In genomic region chr8:70628986-70629490, GRCm38 (mm10) we compare ENCODE assay signal across 8 mouse cellular contexts. TPM values are rescaled to one million over a fixed set of nuclear protein-coding genes. Genes with fewer than 3 reads are reported as not detected.
DNase-seq lines count a peak whose midpoint lies in the region; ATAC-seq and TF ChIP-seq lines count a peak whose summit lies in the region.

No protein-coding gene starts in this region.

- no peak for TF ChIP-seq POLR2A in MEL (IDR thresholded peaks at IDR 0.05; ENCODE audit: control insufficient read depth in 1 of 2, insufficient read depth in 1 of 2, low read depth in 1 of 2, low read length in 2 of 2, poor library complexity in 1 of 2)

- 59% methylated on average over 7 of the region's 7 CpGs for WGBS in heart, embryonic 12.5 days
- WGBS in hindbrain, embryonic 11.5 days: 66% methylated on average over 7 of the region's 7 CpGs
- WGBS in midbrain, embryonic 10.5 days: 63% methylated on average over 7 of the region's 7 CpGs

- H3K27ac ChIP-seq in heart, embryonic 12.5 days (ENCODE audit: poor library complexity, severe bottlenecking): peak overlapping the region; percentile 38; the same call in 1 of the 2 replicates
- H3K27ac ChIP-seq in MEL (ENCODE audit: control insufficient read depth, low read depth, low read length): no peak overlapping the region
- H3K27ac ChIP-seq in hindbrain, embryonic 11.5 days (ENCODE audit: low read depth, low read length): no peak overlapping the region
- peak overlapping the region; percentile 83 for H3K27ac ChIP-seq in midbrain, embryonic 10.5 days (replicated peaks)

- H3K4me3 ChIP-seq in heart, embryonic 12.5 days: peak overlapping the region; percentile 52
- H3K4me3 ChIP-seq in MEL (ENCODE audit: control insufficient read depth in 1 of 2, insufficient read depth in 1 of 2, low read depth in 2 of 2, low read length in 2 of 2): no peak overlapping the region; a peak in 1 of 4 replicates
- no peak overlapping the region; the same call in 1 of the 2 replicates for H3K4me3 ChIP-seq in hindbrain, embryonic 11.5 days (ENCODE audit: low read depth, low read length)
- peak overlapping the region; percentile 60 for H3K4me3 ChIP-seq in midbrain, embryonic 10.5 days

- peak overlapping the region; percentile 68 for H3K4me2 ChIP-seq in heart, embryonic 12.5 days
- H3K4me2 ChIP-seq in hindbrain, embryonic 11.5 days (replicated peaks; ENCODE audit: low read depth, low read length): peak overlapping the region; percentile 58; the same call in 1 of the 2 replicates

- no peak for DNase-seq in heart, postnatal 14 days
- no peak for DNase-seq in MEL (ENCODE audit: low read depth, low spot score)
- DNase-seq in hindbrain, embryonic 11.5 days (ENCODE audit: low spot score): no peak
- DNase-seq in midbrain, embryonic 10.5 days (ENCODE audit: low spot score): no peak
- DNase-seq in B cell, adult 2 months: no peak
- no peak for DNase-seq in testis, postnatal 14 days (ENCODE audit: low spot score)
- DNase-seq in kidney, adult 9 months: no peak

- peaks cover 35% of the 10 kb centered on the region for H3K4me1 ChIP-seq in heart, embryonic 12.5 days (replicated peaks)
- H3K4me1 ChIP-seq in MEL (ENCODE audit: control insufficient read depth in 1 of 2, insufficient read depth in 2 of 2, low read length in 2 of 2): peaks cover 2 to 14% of the 10 kb centered on the region in 2 experiments; a peak in 3 of 4 replicates
- no peaks in the 10 kb centered on the region; the same call in 1 of the 2 replicates for H3K4me1 ChIP-seq in hindbrain, embryonic 11.5 days (replicated peaks; ENCODE audit: control insufficient read depth, insufficient read depth, low read length)
- H3K4me1 ChIP-seq in midbrain, embryonic 10.5 days: peaks cover 35% of the 10 kb centered on the region

- no peak for TF ChIP-seq RAD21 in MEL (IDR thresholded peaks at IDR 0.05; ENCODE audit: low read depth, low read length)

- no peaks in the 10 kb centered on the region; the same call in 1 of the 2 replicates for H3K79me2 ChIP-seq in MEL (ENCODE audit: control insufficient read depth, insufficient read depth, low read length, poor library complexity)

- intact Hi-C loops in heart, postnatal 14 days (cut with DNase I): loop anchor here (1.0 to 5.0 kb wide), 3 partner anchors 17 to 73 kb away; partner anchors contain the start of gene Iqcn

- H3K9me3 ChIP-seq in heart, embryonic 12.5 days (replicated peaks): no peaks in the 10 kb centered on the region
- H3K9me3 ChIP-seq in MEL (replicated peaks; ENCODE audit: insufficient read depth, low read length): no peaks in the 10 kb centered on the region
- H3K9me3 ChIP-seq in hindbrain, embryonic 11.5 days (ENCODE audit: control insufficient read depth, low read length): no peaks in the 10 kb centered on the region
- no peaks in the 10 kb centered on the region for H3K9me3 ChIP-seq in midbrain, embryonic 10.5 days (replicated peaks)

- H3K36me3 ChIP-seq in heart, embryonic 12.5 days: no peaks in the 10 kb centered on the region
- peaks cover 0 to 2% of the 10 kb centered on the region in 2 experiments; a peak in 1 of 4 replicates for H3K36me3 ChIP-seq in MEL (ENCODE audit: control insufficient read depth in 1 of 2, insufficient read depth in 2 of 2, low read length in 2 of 2)
- H3K36me3 ChIP-seq in hindbrain, embryonic 11.5 days (ENCODE audit: control insufficient read depth, insufficient read depth, low read length): no peaks in the 10 kb centered on the region
- H3K36me3 ChIP-seq in midbrain, embryonic 10.5 days: no peaks in the 10 kb centered on the region

- no peak for ATAC-seq in heart, embryonic 12.5 days (ENCODE audit: insufficient number of reproducible peaks, low FRiP score)
- peak; percentile 0; the same call in 1 of the 2 replicates for ATAC-seq in hindbrain, embryonic 11.5 days (ENCODE audit: low FRiP score)

- TF ChIP-seq EP300 in MEL (IDR thresholded peaks at IDR 0.05; ENCODE audit: low read depth in 1 of 2, low read length in 2 of 2): no peak

- TF ChIP-seq CTCF in MEL (IDR thresholded peaks at IDR 0.05 in 2 of 3, conservative IDR thresholded peaks at IDR 0.05 in 1 of 3; ENCODE audit: control insufficient read depth in 1 of 3, insufficient read depth in 1 of 3, low read depth in 2 of 3, low read length in 3 of 3, poor library complexity in 1 of 3, severe bottlenecking in 1 of 3): no peak

- peak overlapping the region; percentile 64 for H3K9ac ChIP-seq in heart, embryonic 12.5 days
- peak overlapping the region; percentile 40; the same call in 1 of the 2 replicates for H3K9ac ChIP-seq in MEL (ENCODE audit: control insufficient read depth, low read depth, low read length, poor library complexity, severe bottlenecking)
- H3K9ac ChIP-seq in hindbrain, embryonic 11.5 days (ENCODE audit: low read depth, low read length): peak overlapping the region; percentile 45; the same call in 1 of the 2 replicates

- H3K27me3 ChIP-seq in heart, embryonic 12.5 days (replicated peaks): peaks cover 14% of the 10 kb centered on the region; the same call in 1 of the 2 replicates
- no peaks in the 10 kb centered on the region for H3K27me3 ChIP-seq in MEL (ENCODE audit: control insufficient read depth in 1 of 2, insufficient read depth in 2 of 2, low read length in 2 of 2)
- peaks cover 5% of the 10 kb centered on the region for H3K27me3 ChIP-seq in hindbrain, embryonic 11.5 days (ENCODE audit: control insufficient read depth, insufficient read depth, low read length)
- H3K27me3 ChIP-seq in midbrain, embryonic 10.5 days (ENCODE audit: low read depth, poor library complexity, severe bottlenecking): peaks cover 44% of the 10 kb centered on the region

TF ChIP-seq in MEL, 35 proteins besides CTCF, POLR2A, EP300 and RAD21:
- TF ChIP-seq ZMIZ1 (IDR thresholded peaks at IDR 0.05; ENCODE audit: low read depth, low read length) (no peak), MXI1 (IDR thresholded peaks at IDR 0.05; ENCODE audit: low read depth, low read length) (no peak), MEF2A (IDR thresholded peaks at IDR 0.05; ENCODE audit: extremely low read depth, insufficient replicate concordance, low read depth, low read length, poor library complexity, severe bottlenecking) (no peak), GABPA (IDR thresholded peaks at IDR 0.05; ENCODE audit: low read depth, low read length) (no peak), ELF1 (IDR thresholded peaks at IDR 0.05; ENCODE audit: low read depth, low read length) (no peak), USF2 (IDR thresholded peaks at IDR 0.05; ENCODE audit: borderline replicate concordance in 1 of 2, insufficient read depth in 1 of 2, low read depth in 1 of 2, low read length in 2 of 2) (no peak), MYB (IDR thresholded peaks at IDR 0.05; ENCODE audit: low read depth, low read length) (no peak), ZNF384 (IDR thresholded peaks at IDR 0.05; ENCODE audit: low read depth, low read length) (no peak), SMC3 (IDR thresholded peaks at IDR 0.05; ENCODE audit: low read depth, low read length) (no peak), CHD2 (IDR thresholded peaks at IDR 0.05; ENCODE audit: low read length) (no peak)

RNA-seq across cellular contexts. Expression of gene Gdf15, which starts 3.2 kb away (rescaled TPM):
- polyA plus RNA-seq in heart, embryonic 12.5 days (2016; fragmentation: Nextera tagmentation; extraction: Ambion mirVana): 1.0 and 1.1 TPM in 2 replicates
- 1 to 10 TPM in 1 of 2 experiments, under 1 TPM in 1; 0.41 to 1.6 TPM for total RNA-seq in heart, postnatal 14 days (2021)
- 0.15 and 1.8 TPM in 2 replicates for total RNA-seq in MEL (2012; rRNA removed)
- under 1 TPM in 1 of 2 experiments, not detected in 1; 0.63 TPM for polyA plus RNA-seq in MEL (2012; ENCODE audit: insufficient read depth in 1 of 2, insufficient read length in 2 of 2, low read depth in 1 of 2, low replicate concordance in 2 of 2, missing spikeins in 1 of 2)
- not detected in 2 replicates for polyA plus RNA-seq in hindbrain, embryonic 11.5 days (2014; fragmentation: Nextera tagmentation; extraction: Ambion mirVana)
- polyA plus RNA-seq in midbrain, embryonic 10.5 days (2016; fragmentation: Nextera tagmentation; extraction: Ambion mirVana): not detected in 2 replicates

RNA-seq across cellular contexts. Expression of gene Lrrc25, which starts 13.1 kb away (rescaled TPM):
- 0.65 and 0.71 TPM in 2 replicates for polyA plus RNA-seq in heart, embryonic 12.5 days (2016; fragmentation: Nextera tagmentation; extraction: Ambion mirVana)
- 1 to 10 TPM; 1.8 to 2.5 TPM for total RNA-seq in heart, postnatal 14 days (2021)
- total RNA-seq in MEL (2012; rRNA removed): 0.20 and 0.39 TPM in 2 replicates
- polyA plus RNA-seq in MEL (2012; ENCODE audit: insufficient read depth in 1 of 2, insufficient read length in 2 of 2, low read depth in 1 of 2, low replicate concordance in 2 of 2, missing spikeins in 1 of 2): 1 to 10 TPM in 1 of 2 experiments, not detected in 1; 1.1 TPM
- 0.85 and 0.97 TPM in 2 replicates for polyA plus RNA-seq in hindbrain, embryonic 11.5 days (2014; fragmentation: Nextera tagmentation; extraction: Ambion mirVana)
- polyA plus RNA-seq in midbrain, embryonic 10.5 days (2016; fragmentation: Nextera tagmentation; extraction: Ambion mirVana): 1.1 and 1.2 TPM in 2 replicates

RNA-seq across cellular contexts. Expression of gene Ssbp4, which starts 20.4 kb away (rescaled TPM):
- 76.0 and 78.6 TPM in 2 replicates for polyA plus RNA-seq in heart, embryonic 12.5 days (2016; fragmentation: Nextera tagmentation; extraction: Ambion mirVana)
- 10 to 100 TPM; 39.7 to 46.4 TPM for total RNA-seq in heart, postnatal 14 days (2021)
- total RNA-seq in MEL (2012; rRNA removed): 80.2 and 84.9 TPM in 2 replicates
- 100 to 1,000 TPM in 1 of 2 experiments, not detected in 1; 212 TPM for polyA plus RNA-seq in MEL (2012; ENCODE audit: insufficient read depth in 1 of 2, insufficient read length in 2 of 2, low read depth in 1 of 2, low replicate concordance in 2 of 2, missing spikeins in 1 of 2)
- polyA plus RNA-seq in hindbrain, embryonic 11.5 days (2014; fragmentation: Nextera tagmentation; extraction: Ambion mirVana): 126 and 129 TPM in 2 replicates
- 73.3 and 78.8 TPM in 2 replicates for polyA plus RNA-seq in midbrain, embryonic 10.5 days (2016; fragmentation: Nextera tagmentation; extraction: Ambion mirVana)

RNA-seq across cellular contexts. Expression of gene Pgpep1, which starts 31.1 kb away (rescaled TPM):
- polyA plus RNA-seq in heart, embryonic 12.5 days (2016; fragmentation: Nextera tagmentation; extraction: Ambion mirVana): 32.1 and 35.6 TPM in 2 replicates
- total RNA-seq in heart, postnatal 14 days (2021): 10 to 100 TPM; 38.4 to 46.8 TPM
- total RNA-seq in MEL (2012; rRNA removed): 12.6 and 13.7 TPM in 2 replicates
- polyA plus RNA-seq in MEL (2012; ENCODE audit: insufficient read depth in 1 of 2, insufficient read length in 2 of 2, low read depth in 1 of 2, low replicate concordance in 2 of 2, missing spikeins in 1 of 2): 10 to 100 TPM in 1 of 2 experiments, not detected in 1; 19.5 TPM
- polyA plus RNA-seq in hindbrain, embryonic 11.5 days (2014; fragmentation: Nextera tagmentation; extraction: Ambion mirVana): 170 TPM in 2 replicates
- polyA plus RNA-seq in midbrain, embryonic 10.5 days (2016; fragmentation: Nextera tagmentation; extraction: Ambion mirVana): 51.8 and 89.7 TPM in 2 replicates

RNA-seq across cellular contexts. Expression of gene Isyna1, which starts 34.9 kb away (rescaled TPM):
- polyA plus RNA-seq in heart, embryonic 12.5 days (2016; fragmentation: Nextera tagmentation; extraction: Ambion mirVana): 138 and 142 TPM in 2 replicates
- total RNA-seq in heart, postnatal 14 days (2021): 10 to 100 TPM; 25.8 to 27.7 TPM
- 84.1 and 90.9 TPM in 2 replicates for total RNA-seq in MEL (2012; rRNA removed)
- polyA plus RNA-seq in MEL (2012; ENCODE audit: insufficient read depth in 1 of 2, insufficient read length in 2 of 2, low read depth in 1 of 2, low replicate concordance in 2 of 2, missing spikeins in 1 of 2): 100 to 1,000 TPM in 1 of 2 experiments, not detected in 1; 189 TPM
- 57.9 and 65.1 TPM in 2 replicates for polyA plus RNA-seq in hindbrain, embryonic 11.5 days (2014; fragmentation: Nextera tagmentation; extraction: Ambion mirVana)
- 126 and 137 TPM in 2 replicates for polyA plus RNA-seq in midbrain, embryonic 10.5 days (2016; fragmentation: Nextera tagmentation; extraction: Ambion mirVana)

Comparison
In these comparisons a context has a peak if more than half of its experiments do, and no peak if none do; other contexts are left out.
1. H3K27ac ChIP-seq: peak in heart, embryonic 12.5 days (single experiment) and midbrain, embryonic 10.5 days (single experiment); none in MEL (single experiment) and hindbrain, embryonic 11.5 days (single experiment).
2. H3K4me3 ChIP-seq: peak in heart, embryonic 12.5 days (single experiment) and midbrain, embryonic 10.5 days (single experiment); none in MEL (0 of 2) and hindbrain, embryonic 11.5 days (single experiment).
3. Peak in every context shown above with its lines, with median percentiles within 50 percentile points of each other: H3K9ac ChIP-seq.